Mouse (Mus musculus): ENCODE measurements around the gene Adam12. TPM values are rescaled to one million over a fixed set of nuclear protein-coding genes. Genes with fewer than 3 reads are reported as not detected.

Gene Adam12
- polyA plus RNA-seq, 1 experiment: 0.58 TPM

DNA sequence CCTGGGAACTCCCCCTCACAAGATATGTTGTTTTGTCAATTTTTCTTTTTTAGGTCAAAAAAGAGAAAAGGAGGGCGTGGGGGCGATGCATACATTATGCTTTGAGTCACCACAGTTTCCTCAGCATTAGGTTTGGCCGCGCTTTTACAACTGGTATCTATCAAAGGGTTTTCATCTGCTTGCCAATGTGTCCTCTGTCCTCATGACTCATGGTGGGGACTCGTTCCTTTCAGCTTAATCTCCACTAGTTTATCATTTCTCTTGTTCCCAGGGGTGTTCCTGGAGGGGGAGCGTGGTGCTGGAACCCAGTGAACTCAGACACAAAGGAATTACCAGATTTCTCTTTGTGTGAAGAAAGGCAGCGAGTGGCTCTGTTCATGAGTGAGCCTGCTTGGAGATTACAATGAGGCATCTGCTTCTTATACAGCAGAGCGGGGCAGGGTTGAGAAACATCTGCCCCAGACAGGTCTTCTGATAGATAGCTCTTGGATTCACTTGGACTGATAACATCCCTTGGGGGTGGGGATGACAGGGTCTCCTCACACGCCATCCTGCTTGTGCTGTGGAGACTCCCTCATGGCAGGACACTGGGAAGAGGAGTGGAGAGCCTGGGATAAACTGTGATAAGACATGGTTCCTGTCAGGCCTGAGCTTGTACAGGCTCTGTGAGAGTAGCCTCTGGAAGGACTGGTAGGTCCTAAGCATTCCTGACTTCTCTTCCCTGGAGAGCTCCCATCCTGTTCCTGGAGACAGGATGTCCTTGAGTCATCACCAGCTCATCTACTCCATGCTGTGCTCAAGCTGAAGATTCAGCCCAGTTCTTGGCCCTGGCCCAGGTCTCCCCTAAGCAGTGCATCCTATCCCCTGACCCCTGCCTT, 117.4 kb downstream of the Adam12 start:
- Histone ChIP-seq H3K27ac (ENCODE audit: insufficient read depth, low read length) (no peak overlapping the region), H3K36me3 (ENCODE audit: control insufficient read depth, insufficient read depth, low read length) (no peaks in the 10 kb centered on the region), H3K27me3 (ENCODE audit: control insufficient read depth, insufficient read depth, low read length) (no peaks in the 10 kb centered on the region), H3K4me1 (ENCODE audit: control insufficient read depth, insufficient read depth, insufficient read length) (no peaks in the 10 kb centered on the region; the same call in 1 of the 2 replicates), H3K4me3 (ENCODE audit: extremely low read depth, insufficient read depth, insufficient read length) (no peak overlapping the region)
- DNase-seq (ENCODE audit: low read depth in 1 of 2, low spot score in 2 of 2): no peak
- WGBS: 81% methylated on average over 9 of the region's 9 CpGs
- TF ChIP-seq CTCF (IDR thresholded peaks at IDR 0.05; ENCODE audit: extremely low read depth, insufficient read depth, insufficient read length, insufficient replicate concordance) (no peak), POLR2A (IDR thresholded peaks at IDR 0.05; ENCODE audit: low read depth, low read length) (no peak)

GRCm38 (mm10) chr7:134113829-134114228, 118.1 kb downstream of the Adam12 start:
- Histone ChIP-seq H3K27me3 (ENCODE audit: control insufficient read depth, insufficient read depth, low read length) (no peaks in the 10 kb centered on the region), H3K27ac (ENCODE audit: insufficient read depth, low read length) (no peak overlapping the region), H3K4me3 (ENCODE audit: extremely low read depth, insufficient read depth, insufficient read length) (no peak overlapping the region), H3K4me1 (ENCODE audit: control insufficient read depth, insufficient read depth, insufficient read length) (no peaks in the 10 kb centered on the region; the same call in 1 of the 2 replicates), H3K36me3 (ENCODE audit: control insufficient read depth, insufficient read depth, low read length) (no peaks in the 10 kb centered on the region)
- no peak for DNase-seq (ENCODE audit: low read depth in 1 of 2, low spot score in 2 of 2)
- TF ChIP-seq CTCF (IDR thresholded peaks at IDR 0.05; ENCODE audit: extremely low read depth, insufficient read depth, insufficient read length, insufficient replicate concordance): no peak
- WGBS: 81% methylated on average over 6 of the region's 6 CpGs

- Histone ChIP-seq H3K4me1 (ENCODE audit: control insufficient read depth, insufficient read depth, insufficient read length) (no peaks in the 10 kb centered on the region; the same call in 1 of the 2 replicates), H3K4me3 (ENCODE audit: extremely low read depth, insufficient read depth, insufficient read length) (no peak overlapping the region), H3K27ac (ENCODE audit: insufficient read depth, low read length) (no peak overlapping the region), H3K36me3 (ENCODE audit: control insufficient read depth, insufficient read depth, low read length) (no peaks in the 10 kb centered on the region), H3K27me3 (ENCODE audit: control insufficient read depth, insufficient read depth, low read length) (no peaks in the 10 kb centered on the region)
- DNase-seq (ENCODE audit: low read depth in 1 of 2, low spot score in 2 of 2): no peak
- 22% methylated on average over 1 of the region's 1 CpGs for WGBS
- no peak for TF ChIP-seq POLR2A (IDR thresholded peaks at IDR 0.05; ENCODE audit: low read depth, low read length)
- TF ChIP-seq CTCF (IDR thresholded peaks at IDR 0.05; ENCODE audit: extremely low read depth, insufficient read depth, insufficient read length, insufficient replicate concordance): no peak
Measured at GRCm38 (mm10) chr7:134110116-134110515, 121.8 kb downstream of the Adam12 start.

DNA sequence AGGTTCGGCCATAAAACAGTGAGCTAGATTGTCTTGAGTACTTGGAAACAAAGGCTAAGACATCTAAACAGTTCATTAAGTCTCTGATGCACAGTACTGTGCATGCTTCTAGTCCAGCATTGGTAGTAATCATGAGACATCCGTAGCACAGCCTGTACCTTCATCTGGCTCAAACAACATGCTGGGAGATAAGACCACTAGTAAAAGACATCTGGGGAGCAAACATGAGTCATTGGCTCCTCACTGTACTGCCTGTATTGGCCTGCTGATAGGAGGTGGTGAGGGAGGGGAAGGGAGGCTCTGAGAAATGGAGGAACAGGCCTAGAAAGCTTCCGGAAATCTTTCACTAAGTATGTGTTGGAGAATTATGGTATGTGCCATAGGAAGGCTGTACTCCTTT, 124.1 kb downstream of the Adam12 start:
- TF ChIP-seq POLR2A (IDR thresholded peaks at IDR 0.05; ENCODE audit: low read depth, low read length): no peak
- no peak for TF ChIP-seq CTCF (IDR thresholded peaks at IDR 0.05; ENCODE audit: extremely low read depth, insufficient read depth, insufficient read length, insufficient replicate concordance)
- no peaks in the 10 kb centered on the region for H3K27me3 ChIP-seq (ENCODE audit: control insufficient read depth, insufficient read depth, low read length)
- DNase-seq (ENCODE audit: low read depth in 1 of 2, low spot score in 2 of 2): no peak
- WGBS: 80% methylated on average over 3 of the region's 3 CpGs
- no peak overlapping the region for H3K4me3 ChIP-seq (ENCODE audit: extremely low read depth, insufficient read depth, insufficient read length)
- H3K27ac ChIP-seq (ENCODE audit: insufficient read depth, low read length): no peak overlapping the region
- H3K4me1 ChIP-seq (ENCODE audit: control insufficient read depth, insufficient read depth, insufficient read length): no peaks in the 10 kb centered on the region
- no peaks in the 10 kb centered on the region for H3K36me3 ChIP-seq (ENCODE audit: control insufficient read depth, insufficient read depth, low read length)

DNA sequence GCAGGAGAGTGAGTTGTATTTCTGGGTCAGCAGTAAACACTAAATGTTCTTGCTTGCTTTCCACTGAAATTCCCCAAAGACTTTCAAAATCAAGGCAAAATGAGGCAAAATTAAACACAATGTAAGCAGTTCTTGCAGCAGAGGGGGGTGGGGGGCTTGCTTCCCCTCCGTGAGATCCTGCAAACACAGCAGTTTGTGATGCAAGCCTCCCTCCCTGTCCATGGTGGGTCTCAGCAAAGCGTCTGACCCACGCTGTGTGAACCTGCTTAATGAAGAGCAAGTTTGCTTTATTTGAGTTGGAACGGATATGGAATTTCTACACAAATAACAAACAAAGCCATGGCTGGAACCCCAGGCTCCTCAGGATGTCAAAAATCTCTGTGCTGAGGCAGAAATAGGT, 132.9 kb downstream of the Adam12 start:
- H3K4me1 ChIP-seq (ENCODE audit: control insufficient read depth, insufficient read depth, insufficient read length): no peaks in the 10 kb centered on the region
- no peak overlapping the region for H3K27ac ChIP-seq (ENCODE audit: insufficient read depth, low read length)
- no peaks in the 10 kb centered on the region for H3K27me3 ChIP-seq (ENCODE audit: control insufficient read depth, insufficient read depth, low read length)
- TF ChIP-seq CTCF (IDR thresholded peaks at IDR 0.05; ENCODE audit: extremely low read depth, insufficient read depth, insufficient read length, insufficient replicate concordance) (no peak), POLR2A (IDR thresholded peaks at IDR 0.05; ENCODE audit: low read depth, low read length) (no peak)
- 81% methylated on average over 4 of the region's 4 CpGs for WGBS
- no peaks in the 10 kb centered on the region for H3K36me3 ChIP-seq (ENCODE audit: control insufficient read depth, insufficient read depth, low read length)
- H3K4me3 ChIP-seq (ENCODE audit: extremely low read depth, insufficient read depth, insufficient read length): no peak overlapping the region
- no peak for DNase-seq (ENCODE audit: low read depth in 1 of 2, low spot score in 2 of 2)

GRCm38 (mm10) chr7:134097861-134098260, 134.1 kb downstream of the Adam12 start:
- Histone ChIP-seq H3K36me3 (ENCODE audit: control insufficient read depth, insufficient read depth, low read length) (no peaks in the 10 kb centered on the region), H3K4me1 (ENCODE audit: control insufficient read depth, insufficient read depth, insufficient read length) (no peaks in the 10 kb centered on the region), H3K27ac (ENCODE audit: insufficient read depth, low read length) (no peak overlapping the region), H3K4me3 (ENCODE audit: extremely low read depth, insufficient read depth, insufficient read length) (no peak overlapping the region), H3K27me3 (ENCODE audit: control insufficient read depth, insufficient read depth, low read length) (no peaks in the 10 kb centered on the region)
- TF ChIP-seq CTCF (IDR thresholded peaks at IDR 0.05; ENCODE audit: extremely low read depth, insufficient read depth, insufficient read length, insufficient replicate concordance): no peak
- TF ChIP-seq POLR2A (IDR thresholded peaks at IDR 0.05; ENCODE audit: low read depth, low read length): no peak
- WGBS: 77% methylated on average over 2 of the region's 2 CpGs
- DNase-seq (ENCODE audit: low read depth in 1 of 2, low spot score in 2 of 2): no peak

DNA sequence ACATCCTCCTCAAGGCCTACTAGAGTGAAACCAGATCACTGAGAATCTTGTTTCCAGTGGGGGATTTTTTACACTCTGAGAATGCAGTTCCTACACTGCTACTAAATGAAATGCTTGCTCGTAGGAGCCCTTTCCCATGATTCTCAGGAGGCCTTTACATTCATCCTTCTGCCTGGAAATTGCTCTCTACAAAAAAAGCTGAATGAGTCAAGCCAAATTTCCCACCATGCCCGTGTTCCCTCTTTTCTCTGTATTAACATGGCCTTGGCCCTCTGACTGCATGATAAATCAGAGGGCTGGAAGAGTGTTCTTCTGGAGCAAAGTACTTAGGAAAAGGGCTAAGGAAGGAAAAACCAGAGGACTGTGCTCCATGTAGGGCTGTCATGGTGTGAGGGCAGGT, 138.1 kb downstream of the Adam12 start:
- no peak overlapping the region for H3K27ac ChIP-seq (ENCODE audit: insufficient read depth, low read length)
- WGBS: 72% methylated on average over 2 of the region's 2 CpGs
- TF ChIP-seq POLR2A (IDR thresholded peaks at IDR 0.05; ENCODE audit: low read depth, low read length): no peak
- no peak for TF ChIP-seq CTCF (IDR thresholded peaks at IDR 0.05; ENCODE audit: extremely low read depth, insufficient read depth, insufficient read length, insufficient replicate concordance)
- H3K36me3 ChIP-seq (ENCODE audit: control insufficient read depth, insufficient read depth, low read length): no peaks in the 10 kb centered on the region
- H3K4me1 ChIP-seq (ENCODE audit: control insufficient read depth, insufficient read depth, insufficient read length): no peaks in the 10 kb centered on the region
- no peaks in the 10 kb centered on the region for H3K27me3 ChIP-seq (ENCODE audit: control insufficient read depth, insufficient read depth, low read length)
- no peak for DNase-seq (ENCODE audit: low read depth in 1 of 2, low spot score in 2 of 2)
- no peak overlapping the region for H3K4me3 ChIP-seq (ENCODE audit: extremely low read depth, insufficient read depth, insufficient read length)

All from spleen, adult 2 months (tissue).